Mouse (Mus musculus): Measurements from ENCODE around the gene Gm36176.

- TF ChIP-seq CTCF (IDR thresholded peaks at IDR 0.05; ENCODE audit: low read depth) (no peak), EP300 (IDR thresholded peaks at IDR 0.05; ENCODE audit: low read depth) (no peak)
Measured at GRCm38 (mm10) chr10:77814382-77814781, 32.2 kb upstream of the Gm36176 start, which contains the start of gene Gm2696.

All from liver, embryonic 14.5 days (tissue).